Mouse (Mus musculus) megakaryocyte-erythroid progenitor cell, adult 5-6 weeks (primary cell): ENCODE measurements around the gene Emp2. TPM values are rescaled to one million over a fixed set of nuclear protein-coding genes. Genes with fewer than 3 reads are reported as not detected.

ENCODE experiments used
- ATAC-seq: replicated peaks from 2 replicates; pipeline ENCODE4 v1.8.0; 2016; ENCODE audit warnings: mild to moderate bottlenecking, inconsistent platforms; ENCODE audit not compliant: severe bottlenecking, poor library complexity, low FRiP score, low TSS enrichment
- total RNA-seq, 2 experiments: library from RNA; stranded (forward) in 1 of 2; stranded (reverse) in 1 of 2; fragments of 200-1000, 215-1000 nt in 1 of 2; fragments of >200 nt in 1 of 2; fragmentation: Nextera tagmentation in 1 of 2; gene quantifications; 2 replicates each; pipeline ENCODE4 v1.2.3; 2014 to 2017

Emp2 gene
- not detected in 2 replicates for total RNA-seq (2014; fragmentation: Nextera tagmentation)
- not detected in 2 replicates for total RNA-seq (2017)

DNA sequence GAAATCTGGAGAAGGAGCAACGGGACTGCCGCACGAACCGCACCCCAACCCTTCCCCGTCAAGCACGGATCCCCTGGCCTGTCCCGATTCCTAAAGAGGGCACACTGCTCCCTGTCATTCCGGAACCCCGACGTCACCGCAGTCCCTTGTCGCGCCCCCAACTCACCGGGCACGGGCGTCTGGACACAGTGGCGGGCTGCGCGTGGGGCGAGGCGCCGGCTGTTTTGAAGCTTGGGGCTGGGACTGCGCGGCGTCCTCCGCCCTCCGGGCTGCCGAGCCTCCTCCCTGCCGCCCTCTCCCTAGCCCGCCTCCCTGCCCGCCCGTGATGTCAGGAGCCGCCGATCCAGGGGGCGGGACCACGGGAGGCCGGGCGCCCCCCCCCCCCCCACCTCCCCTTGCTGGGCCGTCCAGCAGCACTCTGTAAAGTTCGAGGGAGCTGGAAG is at the start of gene Emp2:
Gene Emp2 (minus strand): TSS at position 323 of the 443 bp plus-strand sequence.
- ATAC-seq: peak; percentile 57; the same call in 1 of the 2 replicates

- no peak for ATAC-seq
Observed at GRCm38 (mm10) chr16:10363061-10363460, 49.3 kb upstream of the Emp2 start.

- ATAC-seq: no peak
Observed at GRCm38 (mm10) chr16:10359241-10359640, 45.5 kb upstream of the Emp2 start.

DNA sequence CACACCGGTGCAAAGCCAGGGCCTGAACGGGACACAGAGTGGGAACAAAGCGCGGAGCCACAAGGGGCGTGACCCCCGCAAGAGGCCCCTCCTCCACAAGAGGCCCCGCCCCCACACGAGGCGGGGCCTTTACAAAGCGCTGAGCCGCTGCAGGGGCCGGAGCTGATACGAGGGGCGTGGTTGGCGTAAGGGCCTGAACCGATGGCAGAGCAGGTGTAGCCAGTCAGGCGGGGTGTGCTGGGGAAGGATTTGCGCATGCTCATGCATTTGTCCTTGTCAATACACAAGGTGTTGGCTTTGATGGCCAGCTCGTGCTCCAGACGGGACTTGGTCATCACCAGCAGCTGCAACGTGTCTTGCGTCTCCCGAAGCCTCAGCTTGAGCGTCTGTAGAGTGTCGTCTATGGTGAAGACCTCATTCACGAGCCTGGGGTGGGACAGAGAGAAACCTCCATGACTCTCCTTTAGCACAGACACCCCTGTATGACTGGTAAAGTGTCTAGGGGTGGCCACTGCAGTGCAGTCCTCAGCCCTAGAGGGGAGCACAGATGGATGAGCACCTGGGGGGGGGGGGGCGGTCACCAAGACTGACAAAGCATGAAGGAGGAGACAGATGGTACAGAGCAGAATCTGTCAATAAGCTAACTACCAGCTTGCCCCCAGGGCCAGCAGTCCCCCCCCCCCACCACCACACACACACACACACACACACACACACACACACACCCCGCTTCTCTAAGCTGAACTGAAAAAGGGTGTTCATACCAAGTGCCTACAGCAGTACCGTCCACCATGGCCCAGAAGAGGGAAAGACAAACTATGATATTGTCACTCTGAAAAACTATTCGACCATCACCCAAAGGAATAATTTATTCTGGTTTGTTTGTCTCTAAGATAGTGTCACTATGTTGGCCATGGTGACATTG is 44.5 kb upstream of the Emp2 start:
- ATAC-seq: peak; percentile 98

- ATAC-seq: no peak
Observed at GRCm38 (mm10) chr16:10355004-10355403, 41.2 kb upstream of the Emp2 start.

DNA sequence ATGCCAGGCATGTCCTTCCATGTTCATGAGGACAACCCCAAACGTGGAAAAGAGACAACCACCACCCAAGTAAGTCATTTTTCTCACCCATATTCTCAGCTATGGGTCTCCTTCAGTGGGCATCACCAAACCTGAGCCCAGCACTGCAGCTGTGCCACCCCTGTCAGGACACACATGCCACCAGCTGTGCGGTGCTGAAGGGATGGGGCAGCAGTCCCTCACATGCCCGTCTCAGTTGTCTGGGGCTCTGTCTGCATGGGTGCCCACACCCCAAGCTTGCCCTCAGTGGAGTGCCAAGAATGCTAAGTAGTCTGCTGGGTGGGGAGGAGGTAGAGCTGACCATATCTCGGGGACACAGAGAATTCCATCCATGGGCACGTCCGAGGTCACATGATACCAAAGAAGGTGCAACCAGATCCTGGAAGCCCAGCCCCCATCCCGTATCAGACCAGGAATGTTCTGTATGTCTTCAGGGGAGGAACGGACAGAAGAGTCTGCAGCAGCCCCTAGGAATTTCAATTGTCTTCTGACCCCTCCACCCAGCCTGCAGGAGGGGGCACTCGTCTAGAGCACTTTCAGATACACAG is 37.4 kb upstream of the Emp2 start:
- ATAC-seq: no peak

GRCm38 (mm10) chr16:10349876-10350275 is 36.1 kb upstream of the Emp2 start:
- ATAC-seq: no peak

DNA sequence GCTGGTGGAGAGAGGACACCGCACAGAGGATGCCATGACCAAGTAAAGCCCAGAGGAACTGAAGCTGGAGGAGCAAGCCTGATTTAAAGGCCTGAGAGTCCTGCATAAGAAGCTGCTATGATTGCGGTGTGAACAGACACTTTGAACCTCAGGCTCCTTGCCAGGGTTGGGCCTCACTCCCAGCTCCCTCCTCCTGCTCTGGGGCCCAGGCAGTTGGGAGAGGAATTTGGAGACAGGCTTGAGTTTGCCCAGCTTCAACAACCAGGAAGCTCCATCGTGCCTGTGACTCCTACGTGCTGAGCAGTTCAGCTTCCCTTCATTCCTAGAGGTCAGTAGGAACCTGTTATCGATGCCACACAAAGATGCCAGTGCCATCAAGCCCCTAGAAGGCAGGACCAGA is 35.7 kb upstream of the Emp2 start:
- no peak for ATAC-seq

DNA sequence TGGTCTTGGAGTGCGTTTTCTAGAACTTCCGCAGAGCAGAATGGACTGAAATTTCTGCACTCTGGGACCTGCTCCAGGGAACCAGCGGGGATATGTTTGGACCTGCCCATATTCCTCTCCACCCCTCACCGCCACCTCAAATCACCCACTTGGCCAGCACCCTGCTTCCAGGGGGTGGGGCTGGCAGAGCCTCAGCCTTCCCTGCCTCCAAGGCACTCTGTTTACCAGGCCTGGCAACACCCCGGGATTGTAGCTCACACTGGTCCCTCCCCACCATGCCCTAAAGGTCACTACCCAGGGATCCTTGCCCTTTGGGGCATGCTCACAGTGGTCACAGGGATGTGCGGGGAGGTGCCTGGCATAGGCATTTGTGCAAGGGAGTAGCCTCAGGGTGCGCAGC is 33.8 kb upstream of the Emp2 start:
- ATAC-seq: no peak

GRCm38 (mm10) chr16:10341110-10341509 is 27.3 kb upstream of the Emp2 start:
- ATAC-seq: no peak

- no peak for ATAC-seq
Observed at GRCm38 (mm10) chr16:10339930-10340329, 26.2 kb upstream of the Emp2 start.

DNA sequence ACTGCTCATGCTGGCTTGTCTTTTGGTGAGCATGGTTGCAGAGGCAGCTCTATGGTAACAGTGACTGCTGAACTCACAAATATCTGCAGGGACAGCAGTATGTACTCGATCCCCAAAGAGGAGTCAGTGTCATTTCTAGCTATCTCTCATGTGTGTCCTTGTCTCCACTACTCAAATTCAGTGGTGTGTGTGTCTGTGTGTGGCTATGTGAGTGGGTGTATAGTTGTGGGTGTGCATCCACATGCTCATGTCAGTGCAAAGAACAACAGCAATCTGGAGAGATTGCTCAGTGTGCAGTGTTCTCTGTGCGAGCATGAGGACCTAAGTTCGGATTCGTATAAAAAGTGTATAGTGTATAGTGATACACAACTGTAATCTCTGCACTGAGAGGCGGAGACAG is 24.8 kb upstream of the Emp2 start:
- ATAC-seq: no peak

DNA sequence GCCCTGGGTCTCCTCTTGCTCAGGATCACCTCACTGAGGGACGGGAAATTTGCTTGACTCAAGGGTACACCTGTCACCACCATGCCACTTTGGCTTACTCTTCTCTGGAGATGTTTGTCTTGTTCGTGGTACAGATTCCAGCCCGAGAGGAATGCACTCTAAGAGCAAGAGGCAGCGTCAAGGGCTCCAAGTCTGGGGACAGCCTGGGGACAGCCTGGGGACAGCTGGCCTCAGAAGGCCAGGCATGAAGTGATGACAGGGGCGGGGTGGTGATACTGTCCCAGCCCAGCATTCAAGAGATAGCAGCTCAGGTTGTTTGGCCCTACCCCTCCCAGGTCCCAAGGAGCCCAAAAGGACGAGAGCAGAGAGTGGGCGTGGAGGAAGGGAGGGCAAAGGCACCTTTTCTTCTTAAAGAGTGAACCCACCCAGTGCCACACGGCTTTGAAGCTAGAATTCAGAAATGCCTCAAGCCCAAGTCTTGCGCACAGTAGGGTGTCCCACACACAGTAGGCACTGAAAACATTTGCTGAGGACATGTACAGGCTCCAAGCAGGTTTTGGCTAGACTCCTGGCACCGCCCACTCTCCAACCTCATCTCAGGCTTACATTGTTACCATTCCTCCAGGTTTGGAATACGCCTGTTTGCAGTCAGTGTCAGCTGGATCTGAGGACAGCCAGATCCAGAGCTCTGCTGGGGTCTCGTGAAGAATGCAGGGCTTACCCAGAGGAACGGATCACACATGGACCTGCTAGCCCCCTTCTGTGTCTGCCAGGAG is 23.8 kb upstream of the Emp2 start:
- no peak for ATAC-seq

DNA sequence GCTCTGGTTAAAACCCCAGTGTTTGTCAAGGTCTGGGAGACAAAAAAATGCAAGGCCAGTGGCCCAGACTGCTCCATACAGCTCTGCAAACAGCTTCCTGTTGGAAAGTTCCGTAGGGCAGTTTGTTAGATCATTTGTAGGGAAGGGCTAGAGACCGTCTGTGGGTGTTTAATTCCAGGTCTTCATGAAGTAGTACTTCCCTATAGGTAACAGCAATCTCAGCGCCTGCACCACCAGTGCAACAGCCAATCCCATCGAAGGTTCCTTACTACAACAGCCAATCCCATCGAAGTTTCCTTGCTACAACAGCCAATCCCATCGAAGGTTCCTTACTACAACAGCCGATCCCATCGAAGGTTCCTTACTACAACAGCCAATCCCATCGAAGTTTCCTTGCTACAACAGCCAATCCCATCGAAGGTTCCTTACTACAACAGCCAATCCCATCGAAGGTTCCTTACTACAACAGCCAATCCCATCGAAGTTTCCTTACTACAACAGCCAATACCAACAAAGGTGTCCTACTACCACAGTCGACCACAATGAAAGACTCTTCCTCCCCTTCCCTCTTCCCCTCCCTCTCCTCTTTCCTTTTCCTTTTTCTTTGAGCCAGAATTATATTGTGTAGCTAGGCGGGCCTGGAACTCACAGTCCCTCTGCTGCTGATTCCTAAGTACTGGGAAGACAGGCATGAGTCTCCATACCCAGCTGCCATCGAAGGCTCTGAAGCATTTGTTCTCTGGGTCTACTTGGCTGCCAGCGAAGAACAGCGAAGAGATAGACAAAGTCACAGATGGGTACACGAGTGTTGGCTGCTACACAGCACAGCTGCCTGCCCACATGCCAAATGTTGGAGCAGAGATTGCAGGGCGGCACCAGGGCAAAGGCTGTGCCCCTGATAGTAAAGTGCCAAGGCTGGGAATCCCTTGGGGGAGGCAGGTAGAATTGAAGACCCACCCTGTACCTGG is 23.0 kb upstream of the Emp2 start:
- ATAC-seq: no peak

DNA sequence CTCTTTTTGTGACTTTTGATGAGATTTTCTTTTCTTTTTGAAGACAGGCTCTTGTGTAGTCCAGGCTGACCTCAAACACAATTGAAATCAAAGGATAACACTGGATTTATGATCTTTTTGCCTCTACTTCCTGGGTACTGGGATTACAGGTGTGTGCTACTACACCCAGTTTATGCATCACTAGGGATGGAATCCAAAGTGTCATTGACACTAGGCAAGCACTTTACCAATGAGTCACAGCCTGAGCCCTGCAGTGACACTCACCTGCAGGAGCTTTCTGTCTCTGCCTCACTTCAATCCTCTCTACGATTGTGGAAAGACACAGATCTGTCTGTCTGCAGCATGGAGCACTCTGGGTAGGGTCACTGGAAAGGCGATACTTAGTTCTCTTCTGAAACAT is 22.2 kb upstream of the Emp2 start:
- no peak for ATAC-seq

DNA sequence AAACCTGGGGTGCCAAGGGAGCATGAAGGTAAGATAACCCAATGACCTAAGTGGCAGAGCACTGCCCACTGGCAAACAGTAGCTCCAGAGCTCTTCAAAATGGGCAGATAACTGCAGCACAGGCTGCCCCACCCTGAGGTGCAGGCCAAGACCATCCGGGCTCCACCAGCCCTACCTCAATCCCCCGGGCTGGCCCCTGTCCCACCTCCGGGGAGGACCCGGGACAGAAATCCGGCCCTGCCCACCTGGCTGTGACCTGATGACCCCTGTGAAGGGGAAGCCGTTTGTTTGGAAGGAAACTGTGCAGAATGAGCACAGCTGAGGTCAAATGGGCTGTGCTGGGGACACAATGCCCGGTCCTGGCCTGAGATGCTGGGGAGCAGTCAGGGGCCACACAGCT is 19.0 kb upstream of the Emp2 start:
- ATAC-seq: no peak

DNA sequence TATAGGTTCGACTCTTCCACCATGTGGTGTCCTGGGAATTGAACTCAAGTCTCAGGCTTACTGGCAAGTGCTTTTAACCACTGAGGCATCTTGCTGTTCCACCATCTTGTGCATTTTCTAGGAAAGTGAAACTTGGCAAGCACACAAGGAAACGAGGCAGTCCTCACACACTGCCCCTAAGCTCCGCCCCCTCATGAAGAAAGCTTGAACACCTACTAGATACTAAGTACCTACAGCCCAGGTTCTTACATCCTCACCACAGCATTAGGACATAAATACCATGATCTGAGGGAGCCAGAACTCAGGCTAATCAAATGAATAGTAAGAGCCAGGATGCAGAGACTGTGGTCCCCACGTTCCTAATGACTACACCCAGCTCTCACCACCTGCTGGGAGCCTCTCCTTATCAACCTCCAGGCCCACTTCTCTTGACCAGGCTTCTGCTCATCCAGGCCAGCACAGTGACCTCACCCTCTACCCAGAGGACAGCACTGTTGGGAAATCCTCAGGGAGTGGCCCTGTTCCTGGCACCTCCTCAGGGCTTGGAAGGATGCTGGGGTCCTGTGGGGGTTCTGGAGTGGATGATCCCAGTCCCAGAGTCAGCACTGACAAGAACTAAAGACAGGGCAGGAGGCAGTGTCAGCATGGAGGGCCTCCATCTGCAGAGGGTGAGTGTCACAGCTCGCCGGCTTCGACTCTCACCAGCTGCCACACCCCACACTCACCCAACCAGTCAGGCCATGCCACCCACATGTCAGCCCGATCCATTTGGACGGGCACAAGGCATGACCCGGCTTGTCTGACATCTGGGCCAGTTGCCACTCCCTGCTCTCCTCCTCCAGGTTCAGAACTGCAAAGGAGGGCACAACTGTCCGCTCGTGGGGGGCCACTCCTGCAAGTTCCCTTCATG is 17.1 kb upstream of the Emp2 start:
- no peak for ATAC-seq
